Mouse (Mus musculus) spleen, adult 2 months (tissue): ENCODE results near the gene Klk10.

Source experiments
- CTCF ChIP-seq: fragments of 200-500 bp; IDR thresholded peaks from 2 replicates; pipeline ENCODE4 v1.5.1; 2011; ENCODE audit warnings: mild to moderate bottlenecking, inconsistent platforms; ENCODE audit not compliant: insufficient read depth, insufficient read length, insufficient replicate concordance; ENCODE audit errors: extremely low read depth
- POLR2A ChIP-seq: fragments of 200-500 bp; IDR thresholded peaks from 2 replicates; pipeline ENCODE4 v1.6.1; 2011; ENCODE audit warnings: low read depth, low read length, inconsistent platforms

- TF ChIP-seq POLR2A: no peak
- no peak for TF ChIP-seq CTCF
These were observed 16.5 kb downstream of the Klk10 start, which contains the start of gene Klk8 for GRCm38 (mm10) chr7:43797333-43797769.
